Mouse (Mus musculus) liver, postnatal 0 days (tissue): Measurements from ENCODE around the gene Gsdma2. TPM values are rescaled to one million over a fixed set of nuclear protein-coding genes. Genes with fewer than 3 reads are reported as not detected.
"Not testable (repeated sequence)": the region's sequence is repeated elsewhere in the genome, so short reads cannot be mapped to it uniquely, and the experiment has no call there.

Experiments
- ATAC-seq: fragments of 200-750 bp; cut with Nextera tagmentation; 2 replicates; pipeline ENCODE4 v1.8.0; 2017; ENCODE audit warnings: mild to moderate bottlenecking, moderate library complexity
- DNase-seq: peaks from one replicate; pipeline ENCODE4 v3.0.0-alpha.2; 2016
- H3K27ac ChIP-seq: fragments of 300-500 bp; sonication (generic); 2 replicates; pipeline ENCODE4 v1.5.1; 2014; ENCODE audit warnings: antibody characterized with exemption, moderate library complexity, mild to moderate bottlenecking, low read depth
- H3K27me3 ChIP-seq: fragments of 300-500 bp; sonication (generic); 2 replicates; pipeline ENCODE4 v1.6.1; 2014; ENCODE audit warnings: low read length, control low read depth, mixed read lengths; ENCODE audit not compliant: insufficient read depth
- H3K36me3 ChIP-seq: fragments of 300-500 bp; sonication (generic); replicated peaks from 2 replicates; pipeline ENCODE4 v1.6.1; 2014; ENCODE audit warnings: mild to moderate bottlenecking, control low read depth, low read length, moderate library complexity, mixed read lengths; ENCODE audit not compliant: insufficient read depth
- H3K4me1 ChIP-seq: fragments of 300-500 bp; sonication (generic); 2 replicates; pipeline ENCODE4 v1.6.1; 2014; ENCODE audit warnings: antibody characterized with exemption, mild to moderate bottlenecking, control low read depth; ENCODE audit not compliant: insufficient read depth
- H3K4me2 ChIP-seq: fragments of 300-500 bp; sonication (generic); 2 replicates; pipeline ENCODE4 v1.6.1; 2014; ENCODE audit warnings: low read depth, mild to moderate bottlenecking, low read length, moderate library complexity, mixed read lengths
- H3K4me3 ChIP-seq: fragments of 300-500 bp; sonication (generic); 2 replicates; pipeline ENCODE4 v1.5.1; 2014; ENCODE audit warnings: low read depth, low read length
- H3K9ac ChIP-seq: fragments of 300-500 bp; sonication (generic); replicated peaks from 2 replicates; pipeline ENCODE4 v1.6.1; 2014; ENCODE audit warnings: mild to moderate bottlenecking, moderate library complexity
- H3K9me3 ChIP-seq: fragments of 300-500 bp; sonication (generic); 2 replicates; pipeline ENCODE4 v1.6.1; 2016; ENCODE audit warnings: mild to moderate bottlenecking, control low read depth, low read length, mixed read lengths
- CTCF ChIP-seq: sonication (generic); IDR thresholded peaks from 2 replicates; pipeline ENCODE4 v1.5.1; 2016; ENCODE audit warnings: antibody characterized with exemption, low read depth
- EP300 ChIP-seq: IDR thresholded peaks from 2 replicates; pipeline ENCODE4 v1.6.1; 2016; ENCODE audit warnings: antibody characterized with exemption, low read depth, mild to moderate bottlenecking
- WGBS: fragments of 180-500 bp; shearing (Covaris S2); extraction: QIAGEN DNeasy Blood & Tissue Kit; methylation state at CpG from one replicate; pipeline ENCODE4 v1.1.7; 2014; ENCODE audit not compliant: insufficient replicate concordance; 5-methylcytosine and 5-hydroxymethylcytosine counted together
- polyA plus RNA-seq: library from polyadenylated mRNA; unstranded; fragments of >200 nt; fragmentation: Nextera tagmentation; extraction: Ambion mirVana; gene quantifications from 2 replicates; pipeline ENCODE4 v1.2.1, GENCODE M21; 2015

The Gsdma2 gene
- polyA plus RNA-seq, 1 experiment from 2014 or later = not detected

GRCm38 (mm10) chr11:98671284-98671815, 24.8 kb downstream of the Gsdma2 start:
- Histone ChIP-seq H3K4me3 (no peak overlapping the region), H3K4me1 (no peaks in the 10 kb centered on the region; the same call in 1 of the 2 replicates), H3K27me3 (peaks cover 13% of the 10 kb centered on the region), H3K4me2 (no peak overlapping the region), H3K9me3 (no peaks in the 10 kb centered on the region), H3K27ac (no peak overlapping the region), H3K36me3 (no peaks in the 10 kb centered on the region), H3K9ac (no peak overlapping the region)
- TF ChIP-seq CTCF = no peak
- no peak for TF ChIP-seq EP300
- 40% methylated on average over 3 of the region's 3 CpGs for WGBS
- ATAC-seq (0 out of 2 replicates have a peak, but pooled peaks have one; percentile 33), DNase-seq (no peak)

GRCm38 (mm10) chr11:98671857-98672256, 25.3 kb downstream of the Gsdma2 start:
- TF ChIP-seq EP300 (no peak), CTCF (no peak)
- WGBS = 31% methylated on average over 5 of the region's 5 CpGs
- Histone ChIP-seq H3K27me3 (peaks cover 13% of the 10 kb centered on the region), H3K4me1 (no peaks in the 10 kb centered on the region; the same call in 1 of the 2 replicates), H3K9ac (no peak overlapping the region), H3K4me2 (no peak overlapping the region), H3K27ac (no peak overlapping the region), H3K4me3 (no peak overlapping the region), H3K9me3 (no peaks in the 10 kb centered on the region), H3K36me3 (no peaks in the 10 kb centered on the region)
- no peak for DNase-seq
- peak; percentile 64 for ATAC-seq

GRCm38 (mm10) chr11:98672482-98672881, 25.9 kb downstream of the Gsdma2 start:
- Histone ChIP-seq H3K4me3 (no peak overlapping the region), H3K4me2 (no peak overlapping the region), H3K9ac (no peak overlapping the region), H3K36me3 (no peaks in the 10 kb centered on the region), H3K4me1 (no peaks in the 10 kb centered on the region; the same call in 1 of the 2 replicates), H3K27me3 (peaks cover 11% of the 10 kb centered on the region), H3K27ac (no peak overlapping the region), H3K9me3 (no peaks in the 10 kb centered on the region)
- WGBS = 43% methylated on average over 5 of the region's 5 CpGs
- no peak for TF ChIP-seq CTCF
- TF ChIP-seq EP300 = no peak
- no peak for ATAC-seq
- no peak for DNase-seq

GRCm38 (mm10) chr11:98673136-98673535, 26.6 kb downstream of the Gsdma2 start:
- H3K9me3 ChIP-seq, H3K9ac ChIP-seq, H3K4me2 ChIP-seq, H3K4me1 ChIP-seq, H3K36me3 ChIP-seq, H3K4me3 ChIP-seq, H3K27me3 ChIP-seq, H3K27ac ChIP-seq: not testable (repeated sequence)
- WGBS = 5% methylated on average over 6 of the region's 7 CpGs
- peak; percentile 76 for TF ChIP-seq CTCF
- DNase-seq (peak; percentile 69), ATAC-seq (peak; percentile 70)

DNA sequence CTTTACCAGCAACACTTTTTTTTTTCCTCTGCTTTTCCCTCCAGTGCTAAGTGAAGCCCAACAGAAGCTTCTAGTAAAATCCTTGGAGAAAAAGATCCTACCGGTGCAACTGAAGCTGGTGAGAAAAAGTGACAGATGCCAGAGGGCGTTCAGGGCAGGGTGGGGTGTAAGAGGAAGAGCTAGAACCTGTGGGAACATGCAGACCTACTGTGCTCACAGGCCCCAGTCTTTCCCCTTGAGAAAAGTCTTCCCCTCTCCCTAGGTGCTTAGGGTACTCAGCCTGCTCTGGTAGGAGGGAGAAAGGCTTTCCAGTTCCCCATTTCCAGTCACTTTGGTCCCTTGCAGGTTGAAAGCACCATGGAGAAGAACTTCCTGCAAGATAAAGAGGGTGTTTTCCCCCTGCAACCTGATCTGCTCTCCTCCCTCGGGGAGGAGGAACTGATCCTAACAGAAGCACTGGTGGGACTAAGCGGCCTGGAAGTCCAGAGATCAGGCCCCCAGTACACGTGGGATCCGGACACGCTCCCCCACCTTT, 29.3 kb downstream of the Gsdma2 start:
- ATAC-seq = no peak
- no peaks in the 10 kb centered on the region; the same call in 1 of the 2 replicates for H3K4me1 ChIP-seq
- H3K27me3 ChIP-seq = no peaks in the 10 kb centered on the region
- no peak overlapping the region for H3K4me2 ChIP-seq
- no peak overlapping the region for H3K27ac ChIP-seq
- H3K36me3 ChIP-seq = no peaks in the 10 kb centered on the region
- WGBS = 41% methylated on average over 7 of the region's 7 CpGs
- no peaks in the 10 kb centered on the region for H3K9me3 ChIP-seq
- DNase-seq = no peak
- TF ChIP-seq EP300 = no peak
- no peak for TF ChIP-seq CTCF
- no peak overlapping the region for H3K9ac ChIP-seq
- H3K4me3 ChIP-seq = no peak overlapping the region

DNA sequence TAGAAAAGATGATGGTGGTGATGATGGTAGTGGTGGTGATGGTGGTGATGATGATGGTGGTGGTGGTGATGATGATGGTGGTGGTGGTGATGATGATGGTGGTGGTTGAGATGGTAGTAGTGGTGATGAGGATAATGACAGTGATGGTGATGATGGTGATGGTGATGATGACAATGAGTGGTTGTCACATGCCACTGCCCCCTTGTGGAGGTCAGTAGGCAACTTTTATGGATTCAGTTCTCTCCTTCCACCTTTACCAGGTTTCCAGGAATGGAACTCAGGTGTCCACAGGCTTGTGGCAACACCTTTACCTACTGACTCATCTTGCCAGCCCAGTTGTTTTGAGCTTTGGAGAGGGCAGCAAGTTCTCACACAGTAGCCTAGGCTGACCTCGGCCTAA, 33.5 kb downstream of the Gsdma2 start:
- Histone ChIP-seq H3K36me3 (peaks cover 3% of the 10 kb centered on the region), H3K9me3 (no peaks in the 10 kb centered on the region), H3K27me3 (no peaks in the 10 kb centered on the region), H3K4me3 (no peak overlapping the region), H3K4me2 (no peak overlapping the region), H3K9ac (no peak overlapping the region), H3K4me1 (peaks cover 6% of the 10 kb centered on the region; the same call in 1 of the 2 replicates), H3K27ac (no peak overlapping the region)
- DNase-seq (no peak), ATAC-seq (no peak)
- 88% methylated on average over 1 of the region's 1 CpGs for WGBS
- TF ChIP-seq EP300 (no peak), CTCF (peak; percentile 53)

GRCm38 (mm10) chr11:98680595-98680994, 34.0 kb downstream of the Gsdma2 start:
- not testable (repeated sequence) for H3K9me3 ChIP-seq, H3K4me2 ChIP-seq, H3K4me3 ChIP-seq, DNase-seq, H3K27me3 ChIP-seq, ATAC-seq, H3K36me3 ChIP-seq, H3K4me1 ChIP-seq, H3K9ac ChIP-seq, H3K27ac ChIP-seq
- 76% methylated on average over 4 of the region's 4 CpGs for WGBS
